Mouse (Mus musculus) testis, postnatal 14 days (tissue): ENCODE results near the gene Spic.
"Not testable (repeated sequence)": the region's sequence is repeated elsewhere in the genome, so short reads cannot be mapped to it uniquely, and the experiment has no call there.

ENCODE experiments used
- DNase-seq: peaks from one replicate; pipeline ENCODE4 v3.0.0; 2021; ENCODE audit warnings: low spot score

The Spic gene

GRCm38 (mm10) chr10:88684925-88685324, at the start of gene Spic:
TSS of gene Spic (minus strand) at chr10:88685015.
- DNase-seq = no peak

DNA sequence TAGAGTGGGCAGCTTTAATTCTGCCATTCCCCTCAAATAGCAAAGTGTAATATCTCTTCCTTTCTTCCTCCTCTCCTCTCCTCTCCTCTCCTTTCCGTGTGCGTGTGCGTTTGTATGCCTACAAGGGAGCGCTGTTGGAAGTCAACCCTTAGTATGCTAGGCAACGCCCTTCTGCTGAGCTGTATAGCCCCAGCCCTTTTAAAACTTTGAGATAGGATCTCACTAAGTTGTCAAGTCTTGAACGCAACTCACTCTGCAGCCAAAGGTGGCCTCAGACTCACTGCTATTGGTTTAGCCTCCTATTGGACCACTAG, 47.5 kb upstream of the Spic start:
- no peak for DNase-seq

DNA sequence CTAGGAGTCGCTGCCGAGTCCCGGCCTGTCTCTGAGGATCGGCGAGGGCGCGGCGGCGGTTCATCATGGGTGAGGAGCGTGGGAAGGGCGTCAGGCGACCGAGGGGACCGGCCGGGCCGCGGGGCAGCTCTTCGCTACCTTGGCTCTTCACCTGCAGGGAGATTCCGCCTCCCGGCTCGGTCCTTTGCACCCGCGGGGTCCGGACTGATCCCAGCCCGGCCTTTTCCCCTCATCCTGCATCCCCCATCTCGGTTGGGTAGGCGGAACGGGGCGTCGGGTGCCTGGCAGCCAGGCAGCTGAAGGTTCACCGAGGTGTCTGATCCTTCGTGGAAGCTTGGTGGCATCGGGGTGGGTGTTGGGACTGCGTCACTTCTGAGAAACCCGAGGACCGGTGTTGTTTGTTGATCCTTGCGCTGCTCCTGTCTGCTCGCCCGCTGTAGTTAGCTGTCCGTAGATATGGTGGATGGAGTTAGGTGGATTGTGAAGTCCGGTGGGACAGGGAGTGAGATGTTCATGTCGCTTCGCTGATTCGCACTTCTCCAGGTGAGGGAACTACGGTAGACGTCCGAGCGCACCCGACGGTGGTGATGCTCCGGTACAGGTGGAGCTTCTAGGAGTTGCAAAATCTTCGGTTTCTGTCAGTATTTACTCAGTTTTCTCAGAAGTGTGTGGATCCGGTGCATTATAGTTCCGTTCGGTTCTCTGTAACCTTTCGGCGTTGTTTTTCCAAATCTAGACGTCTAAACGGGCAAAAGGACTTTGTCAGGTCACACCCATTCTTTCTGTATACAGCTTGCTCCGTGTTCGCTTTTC, 46.9 kb upstream of the Spic start:
- no peak for DNase-seq

DNA sequence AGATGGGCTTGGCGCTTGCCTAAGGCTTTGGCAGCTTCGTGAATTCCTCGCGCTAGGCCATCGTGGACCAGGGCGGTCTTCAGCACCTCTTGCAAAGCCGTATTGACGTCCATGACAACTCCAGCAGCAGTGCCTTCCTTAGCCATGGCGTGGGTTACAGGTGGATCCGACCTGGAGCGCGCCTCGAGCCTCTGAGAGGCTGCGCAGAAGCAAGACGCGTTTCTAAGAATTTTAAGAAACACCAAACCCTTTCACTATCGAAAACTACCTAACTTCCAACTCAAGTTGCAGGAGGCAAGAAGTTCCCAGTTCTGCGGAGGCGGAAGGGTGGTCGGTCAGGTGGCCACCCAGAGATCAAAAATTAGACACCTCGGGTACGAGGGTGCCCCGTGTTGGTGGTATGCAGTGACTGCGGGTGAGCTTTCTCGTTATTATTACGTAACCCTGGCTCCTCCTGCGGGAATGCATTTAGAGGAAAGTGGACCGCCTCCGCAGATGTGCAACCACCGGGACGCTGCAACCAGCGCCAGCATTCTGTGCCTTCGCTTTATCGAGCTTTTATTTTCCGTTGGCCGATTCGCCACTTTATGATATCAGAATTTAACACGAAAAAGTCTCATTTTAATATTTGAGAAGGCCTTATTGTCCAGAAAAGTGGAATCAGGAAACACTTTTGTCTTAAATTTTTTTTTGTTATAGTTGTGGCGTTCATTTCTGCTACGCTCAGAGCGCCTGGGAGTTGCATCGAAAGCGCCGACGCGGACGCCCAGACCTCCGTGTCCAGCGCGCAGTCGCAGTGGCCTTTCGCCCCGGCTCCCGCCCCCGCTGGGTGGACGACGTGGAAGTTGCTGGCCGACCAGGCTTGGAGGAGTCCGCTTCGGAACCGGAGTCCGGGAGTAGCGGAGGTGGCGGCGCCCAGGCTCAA, 46.0 kb upstream of the Spic start, which contains the start of gene Arl1:
TSS of gene Arl1 (plus strand) at position 288 of the 925 bp plus-strand sequence.
- peak; percentile 91 for DNase-seq

GRCm38 (mm10) chr10:88728166-88728565, 43.4 kb upstream of the Spic start:
- no peak for DNase-seq

DNA sequence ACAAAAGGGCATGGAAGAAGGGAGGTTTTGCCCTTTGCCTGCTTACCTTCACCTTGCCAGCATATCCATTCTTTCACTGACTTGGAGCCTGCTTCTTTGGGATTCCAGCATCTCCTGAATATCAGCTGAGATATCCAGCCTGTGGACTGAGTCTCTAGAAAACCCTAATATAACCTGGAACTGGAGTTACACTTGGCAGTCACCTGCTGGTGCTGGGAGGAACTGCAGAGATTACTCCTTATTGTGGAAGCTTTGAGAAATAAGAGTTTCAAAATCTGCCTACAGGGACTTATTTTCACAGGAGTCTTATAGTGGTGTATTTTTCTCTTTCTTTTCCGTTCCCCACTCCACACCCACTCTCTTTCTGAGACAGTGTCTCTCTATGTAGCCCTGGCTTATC, 42.3 kb upstream of the Spic start:
- DNase-seq = no peak

- no peak for DNase-seq
These were observed 40.5 kb upstream of the Spic start for GRCm38 (mm10) chr10:88725343-88725742.

DNA sequence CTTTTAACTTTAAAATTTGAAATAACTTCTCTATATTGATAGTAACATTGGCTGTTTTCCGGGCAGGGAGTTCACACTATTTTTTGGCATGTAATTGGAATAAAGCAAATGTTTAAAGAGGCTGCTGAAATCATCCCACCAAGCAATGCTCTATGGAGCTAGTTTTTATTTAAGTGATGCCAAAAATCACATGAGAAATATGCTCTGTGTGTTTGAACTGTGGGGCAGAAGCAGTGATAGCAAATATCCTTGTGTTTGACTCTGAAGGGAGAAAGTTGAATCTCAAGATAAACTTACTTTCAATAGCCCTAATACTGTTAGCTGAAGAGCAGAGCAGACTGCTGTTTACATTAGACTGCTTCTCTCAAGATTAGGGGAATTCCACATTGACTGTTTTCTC, 34.8 kb upstream of the Spic start:
- DNase-seq = no peak

- DNase-seq = no peak
These were observed 32.9 kb upstream of the Spic start for GRCm38 (mm10) chr10:88717756-88718025.

DNA sequence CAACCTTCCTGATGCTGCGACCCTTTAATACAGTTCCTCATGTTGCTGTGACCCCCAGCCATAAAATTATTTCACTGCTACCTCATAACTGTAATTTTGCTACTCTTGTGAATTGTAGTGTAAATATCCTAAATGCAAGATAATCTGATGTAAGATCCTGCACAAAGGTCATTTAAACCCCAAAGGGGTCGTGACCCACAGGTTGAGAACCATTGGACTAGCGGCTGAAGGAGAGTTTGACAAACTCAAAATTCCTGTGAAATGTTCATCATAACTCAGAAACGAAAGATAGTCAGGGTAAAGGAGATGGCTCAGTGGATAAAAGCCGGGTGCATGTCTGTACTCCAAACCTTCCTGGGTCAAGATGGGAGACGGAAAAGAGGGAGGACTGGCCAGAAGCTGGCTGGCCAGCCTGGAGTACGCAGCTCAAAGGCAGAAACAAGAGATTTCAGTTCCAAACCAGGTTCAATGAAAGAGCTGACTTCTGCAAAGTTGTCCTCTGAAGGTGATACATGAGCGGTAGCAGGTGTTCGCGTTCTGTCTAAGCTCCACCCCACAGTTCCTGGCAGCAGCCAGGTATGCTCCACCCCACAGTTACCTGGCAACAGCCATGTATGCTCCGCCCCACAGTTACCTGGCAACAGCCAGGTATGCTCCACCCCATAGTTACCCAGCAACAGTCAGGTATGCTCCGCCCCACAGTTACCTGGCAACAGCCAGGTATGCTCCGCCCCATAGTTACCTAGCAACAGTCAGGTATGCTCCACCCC, 32.4 kb upstream of the Spic start:
- no peak for DNase-seq

- DNase-seq = no peak
These were observed 30.8 kb upstream of the Spic start for GRCm38 (mm10) chr10:88715621-88716020.

GRCm38 (mm10) chr10:88714744-88715143, 29.9 kb upstream of the Spic start:
- no peak for DNase-seq

GRCm38 (mm10) chr10:88712359-88712758, 27.5 kb upstream of the Spic start:
- DNase-seq = no peak

GRCm38 (mm10) chr10:88708671-88709523, 24.1 kb upstream of the Spic start:
- no peak for DNase-seq

DNA sequence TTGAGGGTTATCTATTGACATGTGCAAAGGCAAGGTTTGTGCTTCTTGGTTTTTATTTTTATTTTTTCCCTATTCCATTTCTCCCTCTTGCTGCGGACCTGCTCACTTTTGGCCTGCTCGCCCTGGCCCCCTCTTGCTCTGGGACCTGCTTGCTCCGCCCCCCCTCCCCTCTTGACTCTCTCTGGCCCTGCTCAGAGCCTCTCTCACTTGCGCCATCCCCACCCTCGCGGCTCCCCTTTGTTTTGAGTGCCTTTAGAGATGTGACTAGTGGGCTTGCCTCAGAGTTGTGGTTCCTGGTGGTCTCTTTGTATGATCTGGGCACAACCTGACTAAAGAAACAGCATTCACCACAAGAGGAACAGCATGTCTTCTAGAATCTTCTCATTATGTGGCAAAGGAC, 16.1 kb upstream of the Spic start:
- no peak for DNase-seq

GRCm38 (mm10) chr10:88682904-88683563, 1.8 kb downstream of the Spic start:
- no peak for DNase-seq

DNA sequence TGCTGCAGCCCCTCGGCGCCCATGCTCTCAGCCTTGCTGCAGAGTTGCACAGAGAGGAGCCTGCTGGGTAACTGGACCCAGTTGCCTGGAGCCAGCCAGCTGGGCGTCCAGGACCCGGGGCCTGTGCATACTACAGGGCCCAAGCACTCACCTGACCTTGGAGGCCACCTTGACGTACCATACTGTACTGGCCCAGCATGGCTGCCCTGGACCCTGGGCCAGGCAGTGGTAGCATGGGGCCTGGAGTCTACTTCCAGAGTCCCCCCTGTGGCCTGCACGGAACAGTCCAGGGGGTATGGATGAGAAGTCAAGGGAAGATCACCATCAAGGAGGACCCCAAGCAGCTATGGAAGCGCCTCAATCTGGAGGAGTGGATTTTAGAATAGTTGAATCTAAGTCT, 12.0 kb downstream of the Spic start:
- DNase-seq = no peak

DNA sequence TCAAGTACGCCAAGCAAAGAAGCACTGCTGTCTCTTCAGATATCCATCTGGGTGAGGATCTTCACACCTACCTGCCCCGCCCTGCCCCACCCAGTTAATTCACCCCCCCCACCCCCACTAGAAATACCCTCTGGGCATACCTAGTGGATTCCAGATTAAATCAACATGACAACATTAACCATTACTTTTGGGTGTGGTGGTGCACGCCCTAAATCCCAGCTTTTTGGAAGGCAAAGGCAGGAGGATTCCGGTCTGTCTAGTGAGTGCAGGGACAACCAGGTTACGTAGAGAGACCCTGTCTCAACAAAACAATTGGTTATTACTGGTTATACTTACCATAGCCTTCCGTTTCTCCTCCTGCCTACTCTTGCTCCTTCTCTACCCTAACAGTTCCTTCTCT, 12.7 kb downstream of the Spic start:
- DNase-seq = no peak

DNA sequence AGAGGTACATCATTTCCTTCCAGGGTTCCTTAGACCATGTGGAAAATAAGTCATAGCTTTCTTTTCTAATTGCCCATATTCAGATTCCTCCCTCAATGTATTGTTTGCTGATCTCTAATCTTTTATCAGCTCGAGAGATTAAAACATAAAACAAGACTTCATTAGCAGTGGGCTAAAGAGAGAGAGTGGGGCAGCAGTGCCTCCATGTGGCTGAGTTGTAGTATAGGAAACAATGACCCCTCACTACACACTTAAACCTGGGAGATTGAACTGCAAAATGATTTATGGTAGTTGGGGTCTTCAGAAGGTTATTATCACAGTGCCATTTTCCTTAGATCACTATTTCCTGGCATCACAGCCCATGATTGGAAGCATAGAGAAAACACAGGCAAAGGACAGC, 15.1 kb downstream of the Spic start:
- no peak for DNase-seq

- DNase-seq = not testable (repeated sequence)
These were observed 21.0 kb downstream of the Spic start for GRCm38 (mm10) chr10:88663856-88664255.

DNA sequence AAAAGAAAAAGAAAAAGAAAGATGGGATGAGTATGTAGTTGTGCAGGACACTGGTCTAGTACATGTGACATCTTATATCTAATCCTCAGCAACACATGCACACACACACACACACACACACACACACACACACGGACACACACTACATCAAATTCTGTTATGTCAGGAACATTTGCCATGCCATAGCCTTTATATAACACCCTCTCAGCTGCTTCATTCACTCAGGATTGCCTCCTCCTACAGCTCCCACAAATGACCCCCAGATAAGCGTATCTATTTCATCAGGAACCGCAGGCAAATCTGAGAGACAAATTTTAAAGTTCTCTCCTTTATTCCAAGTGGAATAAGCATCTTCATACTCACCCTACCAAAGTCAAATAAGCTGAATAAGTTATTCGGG, 25.9 kb downstream of the Spic start:
- no peak for DNase-seq
